Mouse (Mus musculus) heart, embryonic 11.5 days (tissue): ENCODE data around the gene Ss18l1. TPM values are rescaled to one million over a fixed set of nuclear protein-coding genes. Genes with fewer than 3 reads are reported as not detected.

Experiments
- ATAC-seq: fragments of 200-750 bp; cut with Nextera tagmentation; replicated peaks from 2 replicates; pipeline ENCODE4 v1.8.0; 2017; ENCODE audit warnings: moderate library complexity; ENCODE audit not compliant: insufficient number of reproducible peaks, low FRiP score, low TSS enrichment
- H3K27ac ChIP-seq: fragments of 300-500 bp; sonication (generic); 2 replicates; pipeline ENCODE4 v1.5.1; 2014; ENCODE audit warnings: mild to moderate bottlenecking, low read depth, low read length
- H3K27me3 ChIP-seq: fragments of 300-500 bp; sonication (generic); 2 replicates; pipeline ENCODE4 v1.6.1; 2014; ENCODE audit warnings: mild to moderate bottlenecking, low read length, mixed read lengths; ENCODE audit not compliant: control insufficient read depth, insufficient read depth
- H3K36me3 ChIP-seq: fragments of 300-500 bp; sonication (generic); 2 replicates; pipeline ENCODE4 v1.6.1; 2014; ENCODE audit warnings: mild to moderate bottlenecking, low read length, moderate library complexity, mixed read lengths; ENCODE audit not compliant: control insufficient read depth, insufficient read depth
- H3K4me1 ChIP-seq: fragments of 300-500 bp; sonication (generic); 2 replicates; pipeline ENCODE4 v1.6.1; 2014; ENCODE audit warnings: low read length; ENCODE audit not compliant: control insufficient read depth, insufficient read depth
- H3K4me2 ChIP-seq: fragments of 300-500 bp; sonication (generic); 2 replicates; pipeline ENCODE4 v1.6.1; 2014; ENCODE audit warnings: mild to moderate bottlenecking, moderate library complexity
- H3K4me3 ChIP-seq: fragments of 300-500 bp; sonication (generic); 2 replicates; pipeline ENCODE4 v1.5.1; 2014; ENCODE audit warnings: low read depth, low read length
- H3K9ac ChIP-seq: fragments of 300-500 bp; sonication (generic); 2 replicates; pipeline ENCODE4 v1.6.1; 2014; ENCODE audit warnings: mild to moderate bottlenecking, low read depth, low read length, moderate library complexity
- H3K9me3 ChIP-seq: fragments of 300-500 bp; sonication (generic); replicated peaks from 2 replicates; pipeline ENCODE4 v1.6.1; 2016; ENCODE audit warnings: low read length; ENCODE audit not compliant: control insufficient read depth
- WGBS: fragments of 180-500 bp; shearing (Covaris S2); extraction: QIAGEN DNeasy Blood & Tissue Kit; methylation state at CpG from one replicate; pipeline ENCODE4 v1.1.7; 2014; ENCODE audit not compliant: insufficient replicate concordance; 5-methylcytosine and 5-hydroxymethylcytosine counted together
- polyA plus RNA-seq: library from polyadenylated mRNA; unstranded; fragments of >200 nt; fragmentation: Nextera tagmentation; extraction: Ambion mirVana; gene quantifications from 2 replicates; pipeline ENCODE4 v1.2.1, GENCODE M21; 2014

The Ss18l1 gene
- polyA plus RNA-seq, 1 experiment from 2014 or later, result 2.3 TPM

DNA sequence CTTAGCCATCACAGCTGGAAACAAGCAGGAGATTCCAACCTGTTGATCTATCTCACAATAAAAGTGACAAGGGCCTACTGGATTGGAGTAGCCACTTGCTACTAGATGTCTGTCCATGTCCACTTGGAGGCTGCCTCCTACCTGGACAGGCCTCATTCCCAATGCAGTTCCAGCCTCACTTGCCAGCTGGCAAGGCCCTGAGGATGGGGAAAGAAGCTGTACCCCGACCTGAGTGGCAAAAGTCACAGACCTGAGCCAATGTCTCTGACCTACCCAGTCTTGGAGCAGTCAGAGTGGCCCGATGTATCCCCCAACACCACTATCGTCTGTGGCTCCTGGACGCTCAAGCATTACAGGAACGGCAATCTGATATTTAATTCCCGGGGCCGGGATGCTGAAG lies 28.6 kb upstream of the Ss18l1 start:
- Histone ChIP-seq H3K36me3 (no peaks in the 10 kb centered on the region), H3K27ac (no peak overlapping the region), H3K27me3 (peaks cover 7% of the 10 kb centered on the region; the same call in 1 of the 2 replicates), H3K4me1 (peaks cover 5% of the 10 kb centered on the region; the same call in 1 of the 2 replicates), H3K4me3 (no peak overlapping the region), H3K9ac (no peak overlapping the region), H3K4me2 (no peak overlapping the region), H3K9me3 (no peaks in the 10 kb centered on the region)
- whole genome bisulfite sequencing, result 85% methylated on average over 7 of the region's 7 CpGs
- ATAC-seq, result no peak

DNA sequence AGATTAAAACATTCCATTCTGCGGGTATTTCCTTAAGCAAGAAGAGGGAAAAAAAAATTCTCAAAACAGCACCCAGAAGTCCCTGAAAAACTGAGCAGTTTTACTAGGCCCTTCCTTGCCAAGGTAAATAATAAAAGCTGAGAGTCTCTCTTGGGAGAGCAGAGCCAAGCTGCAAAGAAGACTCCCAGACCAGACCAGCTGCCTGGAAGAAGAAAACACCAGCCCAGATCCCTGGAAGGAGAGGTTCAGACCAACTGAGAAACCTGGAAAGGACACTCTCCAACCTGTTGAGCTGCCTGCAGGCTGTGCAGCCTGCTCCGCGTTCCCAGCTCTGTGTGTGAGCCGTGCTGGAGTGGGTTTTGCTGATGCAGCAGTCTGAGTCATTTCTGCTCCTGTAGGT lies 24.7 kb upstream of the Ss18l1 start:
- H3K9me3 ChIP-seq, result no peaks in the 10 kb centered on the region
- H3K4me3 ChIP-seq, result no peak overlapping the region
- H3K36me3 ChIP-seq, result no peaks in the 10 kb centered on the region
- H3K9ac ChIP-seq, result no peak overlapping the region
- H3K27ac ChIP-seq, result no peak overlapping the region
- H3K4me2 ChIP-seq, result no peak overlapping the region
- peaks cover 19% of the 10 kb centered on the region; the same call in 1 of the 2 replicates for H3K27me3 ChIP-seq
- H3K4me1 ChIP-seq, result peaks cover 5% of the 10 kb centered on the region; the same call in 1 of the 2 replicates
- no peak for ATAC-seq
- 62% methylated on average over 4 of the region's 4 CpGs for WGBS

- H3K36me3 ChIP-seq, result no peaks in the 10 kb centered on the region
- no peaks in the 10 kb centered on the region for H3K9me3 ChIP-seq
- H3K27ac ChIP-seq, result no peak overlapping the region
- peaks cover 5% of the 10 kb centered on the region; the same call in 1 of the 2 replicates for H3K4me1 ChIP-seq
- peaks cover 28% of the 10 kb centered on the region; the same call in 1 of the 2 replicates for H3K27me3 ChIP-seq
- 72% methylated on average over 9 of the region's 9 CpGs for WGBS
- ATAC-seq, result no peak
- H3K4me2 ChIP-seq, result no peak overlapping the region
- H3K9ac ChIP-seq, result no peak overlapping the region
- no peak overlapping the region for H3K4me3 ChIP-seq
These were observed 23.7 kb upstream of the Ss18l1 start for GRCm38 (mm10) chr2:180018573-180018972.

DNA sequence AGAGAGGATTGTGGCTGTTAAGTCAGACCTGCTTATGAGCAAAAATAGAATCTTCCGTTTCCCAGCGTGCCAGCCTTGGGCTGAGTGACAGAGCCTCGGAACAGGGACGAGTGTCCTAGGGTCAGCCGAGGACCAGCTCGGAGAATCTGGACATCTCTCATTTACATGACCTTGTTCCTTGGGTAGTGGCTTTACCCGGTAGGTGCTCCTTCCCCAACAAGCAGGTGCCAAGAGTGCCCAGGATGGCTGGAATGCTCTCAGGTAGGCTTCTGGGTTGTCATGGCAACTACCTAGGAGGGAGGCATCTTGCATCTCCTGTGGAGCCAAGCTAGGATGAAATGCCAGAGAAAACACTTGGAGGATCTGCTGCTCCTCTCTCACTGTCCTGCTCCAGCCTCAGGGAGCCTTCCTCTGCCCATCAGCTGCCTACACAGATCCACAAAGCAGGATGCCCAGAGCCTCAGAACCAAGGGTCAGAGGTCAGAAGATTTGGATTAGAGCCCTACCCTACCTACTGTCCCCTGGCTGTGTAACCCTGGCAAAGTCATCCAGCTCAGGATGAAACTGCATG lies 22.1 kb upstream of the Ss18l1 start:
- peaks cover 25% of the 10 kb centered on the region; the same call in 1 of the 2 replicates for H3K27me3 ChIP-seq
- WGBS, result 58% methylated on average over 7 of the region's 7 CpGs
- no peaks in the 10 kb centered on the region for H3K9me3 ChIP-seq
- H3K4me1 ChIP-seq, result peaks cover 5% of the 10 kb centered on the region; the same call in 1 of the 2 replicates
- H3K4me3 ChIP-seq, result no peak overlapping the region
- no peak overlapping the region for H3K9ac ChIP-seq
- no peak overlapping the region for H3K27ac ChIP-seq
- H3K4me2 ChIP-seq, result no peak overlapping the region
- no peaks in the 10 kb centered on the region for H3K36me3 ChIP-seq
- no peak for ATAC-seq

GRCm38 (mm10) chr2:180020919-180021318 lies 21.4 kb upstream of the Ss18l1 start:
- WGBS, result 72% methylated on average over 8 of the region's 8 CpGs
- H3K36me3 ChIP-seq, result no peaks in the 10 kb centered on the region
- H3K27ac ChIP-seq, result no peak overlapping the region
- H3K4me1 ChIP-seq, result peaks cover 8% of the 10 kb centered on the region
- ATAC-seq, result no peak
- no peaks in the 10 kb centered on the region for H3K9me3 ChIP-seq
- H3K4me2 ChIP-seq, result no peak overlapping the region
- no peak overlapping the region for H3K4me3 ChIP-seq
- no peak overlapping the region for H3K9ac ChIP-seq
- peaks cover 25% of the 10 kb centered on the region; the same call in 1 of the 2 replicates for H3K27me3 ChIP-seq

DNA sequence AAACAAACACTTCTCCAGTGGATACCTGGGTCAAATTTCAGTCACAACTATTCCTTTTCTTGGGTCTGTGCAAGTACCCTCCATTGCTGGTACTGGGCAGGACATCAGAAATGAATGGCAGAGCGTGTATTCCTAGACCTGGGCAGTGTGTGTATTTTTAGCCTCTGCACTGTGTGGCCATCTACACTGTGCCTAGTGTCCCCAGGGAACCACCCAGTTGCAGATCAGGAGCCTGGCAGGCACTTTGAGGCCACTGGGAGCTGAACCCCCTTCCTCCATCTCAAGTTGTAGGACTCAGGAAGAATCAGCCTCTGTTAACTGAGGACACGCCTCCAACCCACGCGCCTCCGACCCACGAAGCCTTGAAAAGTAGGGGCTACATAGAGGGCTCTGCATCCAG lies 19.6 kb upstream of the Ss18l1 start:
- Histone ChIP-seq H3K9me3 (no peaks in the 10 kb centered on the region), H3K36me3 (no peaks in the 10 kb centered on the region), H3K4me3 (no peak overlapping the region), H3K4me1 (peaks cover 21% of the 10 kb centered on the region), H3K27ac (no peak overlapping the region), H3K9ac (no peak overlapping the region; the same call in 1 of the 2 replicates), H3K4me2 (no peak overlapping the region), H3K27me3 (peaks cover 25% of the 10 kb centered on the region; the same call in 1 of the 2 replicates)
- ATAC-seq, result no peak
- 53% methylated on average over 6 of the region's 6 CpGs for WGBS

- Histone ChIP-seq H3K4me2 (peak within 1 kb of the TSS; percentile 98), H3K9me3 (no peaks in the 10 kb centered on the region), H3K27ac (peak within 1 kb of the TSS; percentile 92), H3K4me1 (peaks cover 30% of the 10 kb centered on the region), H3K4me3 (peak within 1 kb of the TSS; percentile 95), H3K27me3 (peaks cover 19% of the 10 kb centered on the region; the same call in 1 of the 2 replicates), H3K36me3 (peaks cover 10% of the 10 kb centered on the region), H3K9ac (peak within 1 kb of the TSS; percentile 92)
- ATAC-seq, result peak; percentile 92
- WGBS, result under 1% methylated on average over 62 of the region's 80 CpGs
These were observed 17.8 kb upstream of the Ss18l1 start, which contains the start of gene Lsm14b for GRCm38 (mm10) chr2:180024401-180025098. Gene Lsm14b (plus strand): TSS chr2:180024987.

- H3K27ac ChIP-seq, result peak overlapping the region; percentile 92
- peaks cover 14% of the 10 kb centered on the region for H3K36me3 ChIP-seq
- peak overlapping the region; percentile 92 for H3K9ac ChIP-seq
- H3K4me2 ChIP-seq, result peak overlapping the region; percentile 98
- no peaks in the 10 kb centered on the region for H3K9me3 ChIP-seq
- H3K27me3 ChIP-seq, result peaks cover 13% of the 10 kb centered on the region; the same call in 1 of the 2 replicates
- peaks cover 30% of the 10 kb centered on the region for H3K4me1 ChIP-seq
- WGBS, result under 1% methylated on average over 76 of the region's 84 CpGs
- ATAC-seq, result no peak; the same call in none of the 2 replicates
- H3K4me3 ChIP-seq, result peak overlapping the region; percentile 95
These were observed 17.0 kb upstream of the Ss18l1 start for GRCm38 (mm10) chr2:180025135-180025860.
